Mouse (Mus musculus) liver, embryonic 14.5 days (tissue): ENCODE measurements around the gene Lrsam1. TPM values are rescaled to one million over a fixed set of nuclear protein-coding genes. Genes with fewer than 3 reads are reported as not detected.

Experiments
- ATAC-seq: fragments of 200-750 bp; cut with Nextera tagmentation; 2 replicates; pipeline ENCODE4 v1.8.0; 2017; ENCODE audit warnings: moderate number of reproducible peaks, mild to moderate bottlenecking, moderate library complexity; ENCODE audit not compliant: insufficient read depth
- DNase-seq, 3 experiments: peaks; one replicate each; pipeline ENCODE4 v3.0.0-alpha.2; 2012 to 2013; ENCODE audit warnings: low read depth in 3 of 3, low spot score in 3 of 3
- H3K27ac ChIP-seq: fragments of 300-500 bp; sonication (generic); 2 replicates; pipeline ENCODE4 v1.5.1; 2014; ENCODE audit warnings: moderate library complexity, mild to moderate bottlenecking, control low read depth, inconsistent platforms
- H3K27me3 ChIP-seq: fragments of 300-500 bp; sonication (generic); 2 replicates; pipeline ENCODE4 v1.6.1; 2014; ENCODE audit warnings: mild to moderate bottlenecking, low read length, moderate library complexity; ENCODE audit not compliant: control insufficient read depth, insufficient read depth
- H3K36me3 ChIP-seq: fragments of 300-500 bp; sonication (generic); replicated peaks from 2 replicates; pipeline ENCODE4 v1.6.1; 2014; ENCODE audit warnings: low read depth; ENCODE audit not compliant: control insufficient read depth, insufficient read depth
- H3K4me1 ChIP-seq, 2 experiments: fragments of 200-500 bp in 1 of 2; fragments of 300-500 bp in 1 of 2; sonication (generic) in 1 of 2; replicated peaks; 2 replicates each; pipeline ENCODE4 v1.6.1; 2012 to 2014; ENCODE audit warnings: antibody characterized with exemption in 1 of 2, inconsistent platforms in 1 of 2, low read length in 1 of 2; ENCODE audit not compliant: control insufficient read depth in 2 of 2, insufficient read depth in 2 of 2
- H3K4me2 ChIP-seq: fragments of 300-500 bp; sonication (generic); 2 replicates; pipeline ENCODE4 v1.6.1; 2014; ENCODE audit warnings: low read depth, mild to moderate bottlenecking, control low read depth, moderate library complexity
- H3K4me3 ChIP-seq, 2 experiments: fragments of 200-500 bp in 1 of 2; fragments of 300-500 bp in 1 of 2; sonication (generic) in 1 of 2; 2 replicates each; pipeline ENCODE4 v1.5.1; 2012 to 2014; ENCODE audit warnings: low read depth in 2 of 2, low read length in 2 of 2, mild to moderate bottlenecking in 2 of 2, control low read depth in 1 of 2, inconsistent platforms in 1 of 2, moderate library complexity in 1 of 2; ENCODE audit not compliant: insufficient read depth in 1 of 2
- H3K9ac ChIP-seq: fragments of 300-500 bp; sonication (generic); replicated peaks from 2 replicates; pipeline ENCODE4 v1.6.1; 2014; ENCODE audit warnings: mild to moderate bottlenecking, control low read depth, moderate library complexity
- H3K9me3 ChIP-seq: fragments of 300-500 bp; sonication (generic); 2 replicates; pipeline ENCODE4 v1.6.1; 2016; ENCODE audit warnings: low read length, mixed read lengths; ENCODE audit not compliant: control insufficient read depth
- CTCF ChIP-seq: IDR thresholded peaks from 2 replicates; pipeline ENCODE4 v1.5.1; 2016; ENCODE audit warnings: antibody characterized with exemption, low read depth, control low read depth
- EP300 ChIP-seq: IDR thresholded peaks from 2 replicates; pipeline ENCODE4 v1.6.1; 2016; ENCODE audit warnings: antibody characterized with exemption, low read depth
- whole genome bisulfite sequencing: fragments of 180-500 bp; shearing (Covaris S2); extraction: QIAGEN DNeasy Blood & Tissue Kit; methylation state at CpG from one replicate; pipeline ENCODE4 v1.1.7; 2014; ENCODE audit not compliant: insufficient replicate concordance; 5-methylcytosine and 5-hydroxymethylcytosine counted together
- polyA plus RNA-seq, 2 experiments: library from polyadenylated mRNA; depleted of rRNA in 1 of 2; stranded (reverse) in 1 of 2; unstranded in 1 of 2; fragments of >200 nt; fragmentation: Nextera tagmentation in 1 of 2; extraction: Ambion mirVana in 1 of 2; gene quantifications; 2 replicates each; pipeline versions ENCODE4 v1.2.1 to v1.2.3; 2012 to 2014

Gene Lrsam1
- polyA plus RNA-seq, 2 experiments, result 1.1 to 2.5 TPM

- Histone ChIP-seq H3K36me3 (no peaks in the 10 kb centered on the region), H3K27me3 (no peaks in the 10 kb centered on the region), H3K9me3 (no peaks in the 10 kb centered on the region), H3K4me3 (no peak overlapping the region), H3K4me1 (peaks cover 11 to 29% of the 10 kb centered on the region in 2 experiments), H3K9ac (no peak overlapping the region), H3K27ac (no peak overlapping the region), H3K4me2 (no peak overlapping the region)
- DNase-seq (no peak), ATAC-seq (no peak)
- TF ChIP-seq CTCF (no peak), EP300 (no peak)
- 49% methylated on average over 4 of the region's 4 CpGs for WGBS
Observed at GRCm38 (mm10) chr2:32903470-32903869, 57.9 kb downstream of the Lrsam1 start.

- no peak for ATAC-seq
- Histone ChIP-seq H3K4me3 (no peak overlapping the region), H3K36me3 (no peaks in the 10 kb centered on the region), H3K27me3 (no peaks in the 10 kb centered on the region), H3K4me1 (peaks cover 11 to 32% of the 10 kb centered on the region in 2 experiments), H3K9me3 (no peaks in the 10 kb centered on the region), H3K27ac (no peak overlapping the region), H3K9ac (no peak overlapping the region), H3K4me2 (no peak overlapping the region)
- TF ChIP-seq CTCF, result no peak
- no peak for TF ChIP-seq EP300
- DNase-seq, result no peak
- WGBS, result 58% methylated on average over 9 of the region's 9 CpGs
Observed at GRCm38 (mm10) chr2:32902126-32902525, 59.3 kb downstream of the Lrsam1 start.

- Histone ChIP-seq H3K9ac (no peak overlapping the region), H3K36me3 (no peaks in the 10 kb centered on the region), H3K9me3 (no peaks in the 10 kb centered on the region), H3K27ac (no peak overlapping the region), H3K27me3 (no peaks in the 10 kb centered on the region), H3K4me2 (no peak overlapping the region), H3K4me1 (peaks cover 3 to 22% of the 10 kb centered on the region in 2 experiments), H3K4me3 (no peak overlapping the region)
- WGBS, result 69% methylated on average over 7 of the region's 7 CpGs
- no peak for ATAC-seq
- TF ChIP-seq EP300 (no peak), CTCF (no peak)
- DNase-seq, result no peak
Observed at GRCm38 (mm10) chr2:32898983-32899382, 62.4 kb downstream of the Lrsam1 start.

GRCm38 (mm10) chr2:32896507-32897147, 64.8 kb downstream of the Lrsam1 start:
- no peak overlapping the region for H3K4me2 ChIP-seq
- H3K36me3 ChIP-seq, result no peaks in the 10 kb centered on the region
- no peak for DNase-seq
- no peak overlapping the region for H3K9ac ChIP-seq
- 63% methylated on average over 10 of the region's 10 CpGs for WGBS
- peaks cover 8 to 24% of the 10 kb centered on the region in 2 experiments for H3K4me1 ChIP-seq
- no peak for ATAC-seq
- H3K4me3 ChIP-seq, result no peak overlapping the region
- H3K9me3 ChIP-seq, result no peaks in the 10 kb centered on the region
- H3K27me3 ChIP-seq, result no peaks in the 10 kb centered on the region
- no peak overlapping the region for H3K27ac ChIP-seq
- TF ChIP-seq EP300 (no peak), CTCF (no peak)

- H3K9me3 ChIP-seq, result no peaks in the 10 kb centered on the region
- no peak overlapping the region for H3K4me2 ChIP-seq
- H3K4me1 ChIP-seq, result peaks cover 13 to 33% of the 10 kb centered on the region in 2 experiments
- no peak overlapping the region for H3K4me3 ChIP-seq
- DNase-seq (no peak), ATAC-seq (no peak)
- TF ChIP-seq CTCF, result no peak
- no peaks in the 10 kb centered on the region for H3K36me3 ChIP-seq
- WGBS, result 68% methylated on average over 8 of the region's 8 CpGs
- no peak overlapping the region for H3K27ac ChIP-seq
- H3K9ac ChIP-seq, result no peak overlapping the region
- no peaks in the 10 kb centered on the region for H3K27me3 ChIP-seq
Observed at GRCm38 (mm10) chr2:32895606-32896106, 65.8 kb downstream of the Lrsam1 start.
